Mouse (Mus musculus): Measurements from ENCODE around the gene Btbd9.

GRCm38 (mm10) chr17:30339317-30339716 is 237.0 kb downstream of the Btbd9 start:
- TF ChIP-seq CTCF (IDR thresholded peaks at IDR 0.05; ENCODE audit: borderline replicate concordance, insufficient read depth, low read length) (no peak), POLR2A (IDR thresholded peaks at IDR 0.05; ENCODE audit: low read depth, low read length) (no peak)
